Comparison of ENCODE assay signal across 9 mouse cellular contexts in the genomic region with DNA sequence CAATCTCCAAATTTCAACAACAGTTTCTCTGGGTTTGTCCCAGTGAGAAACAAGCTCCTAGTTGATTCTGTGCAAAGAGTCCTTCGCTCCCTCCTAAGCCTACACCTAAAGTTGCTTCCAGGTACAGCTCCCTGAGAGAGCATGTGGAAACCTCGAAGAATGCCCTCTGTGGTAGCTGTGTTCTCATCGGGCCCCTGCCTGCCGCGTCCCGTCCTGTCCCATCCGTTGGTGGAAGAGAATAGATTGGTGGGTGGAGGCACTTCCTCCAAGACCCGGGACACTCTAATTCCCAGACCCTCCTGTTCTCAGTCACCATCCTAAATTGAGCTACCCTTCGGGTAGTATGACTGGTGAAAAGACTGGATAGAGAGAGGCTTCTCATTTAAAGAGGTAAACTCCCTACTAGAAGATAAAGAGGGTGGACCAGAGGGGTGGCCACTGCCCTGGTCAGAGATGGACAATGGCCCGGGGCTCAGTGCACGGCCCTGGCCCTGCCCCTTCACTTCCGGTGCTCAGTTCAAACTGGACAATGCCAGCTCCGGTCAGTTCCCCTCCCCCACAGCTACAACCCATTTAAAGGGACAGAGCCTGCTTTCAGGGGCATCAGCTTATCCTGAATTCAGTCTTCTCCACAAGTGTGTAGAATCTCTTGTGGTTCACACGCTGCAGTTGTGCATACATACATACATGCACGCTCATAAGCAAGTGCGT. TPM values are rescaled to one million over a fixed set of nuclear protein-coding genes. Genes with fewer than 3 reads are reported as not detected.
A peak's percentile ranks its signal among the peaks of the same experiment; 100 is the strongest.
DNase-seq lines count a peak whose midpoint lies in the region; ATAC-seq and TF ChIP-seq lines count a peak whose summit lies in the region.
"Had no signal": no experiment of that assay in that cellular context is flagged by ENCODE, and none has a peak within 500 bp of the region (broad histone marks: within the 10 kb centered on the region; RNA-seq: fewer than 3 reads in every experiment).

No protein-coding gene starts in this region.

- DNase-seq in ES-E14 (ENCODE audit: low read depth, low spot score) = no peak
- peak; percentile 67 for DNase-seq in cerebellum, adult 8-10 months
- peak; percentile 16 for DNase-seq in forebrain, postnatal 0 days
- peak; percentile 97 for DNase-seq in midbrain, embryonic 11.5 days (ENCODE audit: low spot score, missing footprints)
- no peak for DNase-seq in gastrocnemius, adult 18-20 months (ENCODE audit: low spot score)
- no peak for DNase-seq in frontal cortex, postnatal 36 days (ENCODE audit: low spot score in 2 of 2)
- no peak for DNase-seq in right cerebral cortex, adult 2 months (ENCODE audit: low spot score in 2 of 2)

- no peak; the same call in 1 of the 2 replicates for ATAC-seq in forebrain, postnatal 0 days
- ATAC-seq in midbrain, embryonic 11.5 days (ENCODE audit: low FRiP score) = peak; percentile 70
- ATAC-seq in monocyte, adult 5-6 weeks (replicated peaks; ENCODE audit: insufficient number of reproducible peaks, low FRiP score, low TSS enrichment, poor library complexity, severe bottlenecking) = no peak

- H3K4me3 ChIP-seq in ES-E14 (ENCODE audit: insufficient read depth in 1 of 2, low read depth in 1 of 2, low read length in 2 of 2, poor library complexity in 1 of 2, severe bottlenecking in 1 of 2) = peak overlapping the region; percentile 23 to 39; a peak in 3 of 4 replicates
- H3K4me3 ChIP-seq in forebrain, postnatal 0 days (ENCODE audit: low read depth, low read length) = no peak overlapping the region; the same call in 1 of the 2 replicates
- H3K4me3 ChIP-seq in midbrain, embryonic 11.5 days (ENCODE audit: low read depth, low read length) = peak overlapping the region; percentile 29

- in situ Hi-C loops in ES-E14 (cut with MboI; ENCODE audit: low sequenced_read_pairs in 2 of 2, unreplicated experiment in 2 of 2) = no loop called here

- H3K36me3 ChIP-seq in ES-E14 (ENCODE audit: control insufficient read depth, insufficient read depth, low read length, poor library complexity, severe bottlenecking) = peaks cover 1% of the 10 kb centered on the region; the same call in 1 of the 2 replicates
- H3K36me3 ChIP-seq in forebrain, postnatal 0 days (ENCODE audit: insufficient read depth) = no peaks in the 10 kb centered on the region
- H3K36me3 ChIP-seq in midbrain, embryonic 11.5 days (ENCODE audit: control insufficient read depth, insufficient read depth, low read length) = no peaks in the 10 kb centered on the region
- H3K36me3 ChIP-seq: G1E had no signal

- H3K9ac ChIP-seq in ES-E14 (ENCODE audit: insufficient read depth, low read depth, low read length, poor library complexity, severe bottlenecking) = no peak overlapping the region; the same call in 1 of the 2 replicates
- no peak overlapping the region for H3K9ac ChIP-seq in forebrain, postnatal 0 days
- H3K9ac ChIP-seq in midbrain, embryonic 11.5 days (ENCODE audit: low read length) = peak overlapping the region; percentile 52

- 3% methylated on average over 16 of the region's 16 CpGs for WGBS in forebrain, postnatal 0 days
- WGBS in midbrain, embryonic 11.5 days = 1% methylated on average over 16 of the region's 16 CpGs

- no peaks in the 10 kb centered on the region for H3K9me3 ChIP-seq in ES-E14 (ENCODE audit: control insufficient read depth, insufficient read depth, low read depth, low read length)
- H3K9me3 ChIP-seq in forebrain, postnatal 0 days (ENCODE audit: low read length) = no peaks in the 10 kb centered on the region
- no peaks in the 10 kb centered on the region for H3K9me3 ChIP-seq in midbrain, embryonic 11.5 days (ENCODE audit: control insufficient read depth, low read length)

- H3K27ac ChIP-seq in ES-E14 (ENCODE audit: insufficient read depth, low read depth, low read length, poor library complexity, severe bottlenecking) = no peak overlapping the region
- H3K27ac ChIP-seq in forebrain, postnatal 0 days (ENCODE audit: low read depth, low read length) = no peak overlapping the region
- peak overlapping the region; percentile 86 for H3K27ac ChIP-seq in midbrain, embryonic 11.5 days (ENCODE audit: low read depth, low read length)

- H3K4me2 ChIP-seq in forebrain, postnatal 0 days (ENCODE audit: low read depth) = peak overlapping the region; percentile 29
- peak overlapping the region; percentile 80 for H3K4me2 ChIP-seq in midbrain, embryonic 11.5 days

- no peak for TF ChIP-seq CTCF in forebrain, postnatal 0 days (IDR thresholded peaks at IDR 0.05; ENCODE audit: low read depth)

- peaks cover 27% of the 10 kb centered on the region for H3K27me3 ChIP-seq in forebrain, postnatal 0 days (ENCODE audit: insufficient read depth, low read length)
- no peaks in the 10 kb centered on the region for H3K27me3 ChIP-seq in midbrain, embryonic 11.5 days (ENCODE audit: control insufficient read depth, insufficient read depth, low read length)

- H3K4me1 ChIP-seq in ES-E14 (ENCODE audit: control insufficient read depth in 2 of 2, insufficient read depth in 2 of 2, low read length in 2 of 2, poor library complexity in 1 of 2) = peaks cover 0 to 9% of the 10 kb centered on the region in 2 experiments; a peak in 3 of 4 replicates
- H3K4me1 ChIP-seq in forebrain, postnatal 0 days (ENCODE audit: insufficient read depth) = no peaks in the 10 kb centered on the region; the same call in none of the 2 replicates
- H3K4me1 ChIP-seq in midbrain, embryonic 11.5 days (ENCODE audit: control insufficient read depth, insufficient read depth, low read length) = peaks cover 44% of the 10 kb centered on the region

TF ChIP-seq in ES-E14, 5 proteins besides CTCF, POLR2A, EP300 and RAD21:
- no peak for TF ChIP-seq ZNF384 (IDR thresholded peaks at IDR 0.05; ENCODE audit: low read depth, low read length)
- no peak for TF ChIP-seq MAFK (IDR thresholded peaks at IDR 0.05; ENCODE audit: insufficient read depth, low read depth, low read length)
- no peak for TF ChIP-seq CHD2 (IDR thresholded peaks at IDR 0.05; ENCODE audit: low read depth, low read length)
- no peak for TF ChIP-seq ZC3H11A (IDR thresholded peaks at IDR 0.05; ENCODE audit: borderline replicate concordance, low read depth, low read length)
- no peak for TF ChIP-seq HCFC1 (IDR thresholded peaks at IDR 0.05; ENCODE audit: borderline replicate concordance, insufficient read depth, low read length)

RNA-seq across cellular contexts. Expression of a gene that starts 1.2 kb away (rescaled TPM):
- 84.7 and 134 TPM in 2 replicates for total RNA-seq in ES-E14 (2012; rRNA removed)
- 0.05 TPM in 1 of 2 replicates, not detected in the other for total RNA-seq in forebrain, postnatal 0 days (2014; rRNA removed)
- not detected in 2 replicates for polyA plus RNA-seq in forebrain, postnatal 0 days (2015; fragmentation: Nextera tagmentation; extraction: Ambion mirVana)
- polyA plus RNA-seq in midbrain, embryonic 11.5 days (2014; fragmentation: Nextera tagmentation; extraction: Ambion mirVana) = 4.7 and 5.6 TPM in 2 replicates
- 0.19 TPM in 1 of 3 replicates, not detected in the others for total RNA-seq in monocyte, adult 5-6 weeks (2017)
- under 1 TPM; 0.30 to 0.43 TPM for total RNA-seq in gastrocnemius, adult 18-20 months (2021)
- polyA plus RNA-seq: G1E had no signal

RNA-seq across cellular contexts. Expression of a gene that starts 19.1 kb away (rescaled TPM):
- 20.9 and 24.6 TPM in 2 replicates for total RNA-seq in ES-E14 (2012; rRNA removed)
- total RNA-seq in forebrain, postnatal 0 days (2014; rRNA removed) = 40.2 and 42.0 TPM in 2 replicates
- polyA plus RNA-seq in forebrain, postnatal 0 days (2015; fragmentation: Nextera tagmentation; extraction: Ambion mirVana) = 39.8 and 43.5 TPM in 2 replicates
- 38.9 and 42.4 TPM in 2 replicates for polyA plus RNA-seq in midbrain, embryonic 11.5 days (2014; fragmentation: Nextera tagmentation; extraction: Ambion mirVana)
- 11.2 to 17.2 TPM (median 16.3 TPM) in 3 replicates for total RNA-seq in monocyte, adult 5-6 weeks (2017)
- 1 to 10 TPM; 8.6 to 9.7 TPM for total RNA-seq in gastrocnemius, adult 18-20 months (2021)

RNA-seq across cellular contexts. Expression of a gene that starts 33.8 kb away (rescaled TPM):
- total RNA-seq in ES-E14 (2012; rRNA removed) = not detected in 2 replicates
- not detected in 2 replicates for total RNA-seq in forebrain, postnatal 0 days (2014; rRNA removed)
- not detected in 2 replicates for polyA plus RNA-seq in forebrain, postnatal 0 days (2015; fragmentation: Nextera tagmentation; extraction: Ambion mirVana)
- not detected in 2 replicates for polyA plus RNA-seq in midbrain, embryonic 11.5 days (2014; fragmentation: Nextera tagmentation; extraction: Ambion mirVana)
- total RNA-seq in monocyte, adult 5-6 weeks (2017) = 0.64 TPM in 1 of 3 replicates, not detected in the others
- not detected for total RNA-seq in gastrocnemius, adult 18-20 months (2021)
- total RNA-seq: G1E had no signal
- polyA plus RNA-seq: G1E had no signal

RNA-seq across cellular contexts. Expression of a gene that starts 40.8 kb away (rescaled TPM):
- 12.6 and 30.9 TPM in 2 replicates for total RNA-seq in ES-E14 (2012; rRNA removed)
- 3.4 and 11.8 TPM in 2 replicates for total RNA-seq in forebrain, postnatal 0 days (2014; rRNA removed)
- 3.7 and 4.5 TPM in 2 replicates for polyA plus RNA-seq in forebrain, postnatal 0 days (2015; fragmentation: Nextera tagmentation; extraction: Ambion mirVana)
- 0.89 and 0.98 TPM in 2 replicates for polyA plus RNA-seq in midbrain, embryonic 11.5 days (2014; fragmentation: Nextera tagmentation; extraction: Ambion mirVana)
- total RNA-seq in monocyte, adult 5-6 weeks (2017) = 0.48 to 3.1 TPM (median 0.64 TPM) in 3 replicates
- under 1 TPM in 1 of 2 experiments, not detected in 1; 0.07 TPM for total RNA-seq in gastrocnemius, adult 18-20 months (2021)

RNA-seq across cellular contexts. Expression of a gene that starts 51.3 kb away (rescaled TPM):
- 196 and 205 TPM in 2 replicates for total RNA-seq in ES-E14 (2012; rRNA removed)
- 377 and 408 TPM in 2 replicates for total RNA-seq in forebrain, postnatal 0 days (2014; rRNA removed)
- polyA plus RNA-seq in forebrain, postnatal 0 days (2015; fragmentation: Nextera tagmentation; extraction: Ambion mirVana) = 1,226 and 1,340 TPM in 2 replicates
- 4,130 and 4,246 TPM in 2 replicates for polyA plus RNA-seq in midbrain, embryonic 11.5 days (2014; fragmentation: Nextera tagmentation; extraction: Ambion mirVana)
- total RNA-seq in monocyte, adult 5-6 weeks (2017) = 118 to 170 TPM (median 138 TPM) in 3 replicates
- 10 to 100 TPM; 36.3 to 50.4 TPM for total RNA-seq in gastrocnemius, adult 18-20 months (2021)

Comparison
In these comparisons a context has a peak if more than half of its experiments do, and no peak if none do; other contexts are left out.
1. DNase-seq: peak in cerebellum, adult 8-10 months (single experiment), forebrain, postnatal 0 days (single experiment) and midbrain, embryonic 11.5 days (single experiment); none in ES-E14 (single experiment), gastrocnemius, adult 18-20 months (single experiment), frontal cortex, postnatal 36 days (0 of 2) and right cerebral cortex, adult 2 months (0 of 2).
2. RNA of a gene that starts 1.2 kb away (total RNA-seq): 84.7 to 134 TPM in ES-E14; 0.30 to 0.43 TPM in gastrocnemius, adult 18-20 months, 0.19 TPM in monocyte, adult 5-6 weeks and 0.05 TPM in forebrain, postnatal 0 days; every median in the first group is over 10 times any median in the second.